Mouse (Mus musculus): ENCODE data around the gene Mrps10.

DNA sequence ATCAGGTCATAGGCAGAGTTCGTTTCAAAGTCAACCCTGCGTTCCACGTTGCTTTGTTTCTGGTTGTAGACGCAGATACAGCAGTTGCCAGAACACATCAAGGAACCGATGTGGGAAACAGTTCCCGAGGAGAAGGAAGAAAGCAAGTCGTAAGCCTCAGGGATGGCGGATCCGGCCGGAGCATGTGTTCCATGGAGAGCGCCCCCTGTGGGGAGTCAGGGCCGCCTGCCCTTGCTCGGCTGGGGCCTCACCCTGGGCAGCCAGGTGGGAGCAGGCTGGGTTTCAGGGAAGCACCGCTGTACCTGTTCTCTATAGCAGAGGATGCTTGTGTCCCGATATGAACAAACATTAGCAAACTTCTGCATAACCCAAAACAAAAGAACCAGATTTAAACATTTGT lies 9.4 kb downstream of the Mrps10 start:
- TF ChIP-seq CTCF (IDR thresholded peaks at IDR 0.05; ENCODE audit: extremely low read depth, insufficient read length, insufficient replicate concordance, low read depth, low read length) (no peak), POLR2A (IDR thresholded peaks at IDR 0.05; ENCODE audit: low read depth, low read length) (no peak)

Data from small intestine, adult 2 months (tissue).